Mouse (Mus musculus) neural tube, embryonic 10.5 days (tissue): ENCODE data around the gene Gm13124.
"Not testable (repeated sequence)": the region's sequence is repeated elsewhere in the genome, so short reads cannot be mapped to it uniquely, and the experiment has no call there.

ENCODE experiments used
- DNase-seq: peaks from one replicate; pipeline ENCODE4 v3.0.0-alpha.2; 2017; ENCODE audit warnings: low spot score; ENCODE audit errors: extremely low spot score

Gene Gm13124

DNA sequence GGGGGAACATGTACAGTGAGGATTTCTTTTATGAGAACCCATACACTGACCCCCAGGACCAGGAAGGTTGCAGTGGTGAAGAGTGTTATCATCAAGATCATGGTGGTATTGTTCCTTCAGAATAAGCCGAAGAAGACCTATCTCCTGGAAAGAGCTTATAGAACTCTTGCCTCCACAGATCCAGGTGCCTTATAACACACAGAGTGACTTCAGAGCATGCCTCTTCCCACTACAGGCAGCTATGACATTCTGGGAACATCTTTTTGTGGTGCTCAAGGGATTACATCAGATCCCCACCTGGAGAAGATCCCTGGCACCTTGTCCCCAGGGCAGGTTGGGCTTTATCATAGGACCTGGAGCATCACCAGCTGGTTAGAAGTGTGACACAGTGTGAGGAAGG lies at the start of gene Gm13124:
Gm13124 (minus strand) TSS at position 101 of the 400 bp plus-strand sequence.
- DNase-seq: no peak

DNA sequence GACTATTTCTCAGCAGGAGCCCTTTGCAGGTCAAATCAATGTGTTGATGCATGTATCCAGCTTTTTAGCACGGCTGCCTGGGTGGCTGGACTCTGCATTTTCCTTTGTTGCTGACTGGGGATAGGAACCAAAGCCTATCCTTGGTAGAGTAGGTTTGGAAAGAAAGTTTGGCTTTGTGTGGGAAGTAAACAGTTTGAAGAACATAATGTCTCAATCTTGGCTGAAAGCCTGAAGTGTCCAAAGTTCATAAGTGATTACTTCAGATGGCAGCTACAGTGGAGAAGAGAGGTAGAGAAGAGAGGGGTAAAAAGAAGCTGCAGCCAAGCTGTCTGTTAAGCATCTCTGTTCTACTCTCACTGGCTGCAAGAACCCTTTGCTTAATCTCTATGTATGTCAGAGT lies 49.7 kb upstream of the Gm13124 start:
- no peak for DNase-seq

DNA sequence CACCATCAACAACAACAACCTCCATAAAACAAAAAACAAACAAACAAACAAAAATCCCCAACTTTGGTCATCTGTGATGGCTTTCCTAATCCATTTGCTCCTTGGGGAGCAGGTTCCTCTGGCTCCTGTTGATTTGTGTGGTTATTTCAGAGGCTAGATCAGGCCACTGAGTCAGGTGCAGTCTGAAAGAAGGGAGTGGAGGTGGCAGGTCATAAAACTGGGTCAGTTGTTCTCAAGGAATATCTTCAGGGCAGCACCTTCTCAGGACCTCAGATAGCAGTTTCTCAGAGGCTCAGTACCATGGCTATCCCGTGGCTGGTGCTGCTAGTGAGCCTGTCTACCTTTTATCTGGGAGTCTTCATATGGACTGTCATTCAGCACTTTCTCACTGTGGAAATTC lies 48.5 kb upstream of the Gm13124 start, which contains the start of gene Aadacl4:
Aadacl4 (plus strand) TSS at position 301 of the 400 bp plus-strand sequence.
- no peak for DNase-seq

GRCm38 (mm10) chr4:144592790-144593189 lies 27.9 kb upstream of the Gm13124 start:
- DNase-seq: no peak

GRCm38 (mm10) chr4:144586207-144586606 lies 21.3 kb upstream of the Gm13124 start:
- DNase-seq: not testable (repeated sequence)

GRCm38 (mm10) chr4:144567752-144568151 lies 2.8 kb upstream of the Gm13124 start:
- DNase-seq: no peak

GRCm38 (mm10) chr4:144561205-144561604 lies 3.7 kb downstream of the Gm13124 start:
- no peak for DNase-seq

DNA sequence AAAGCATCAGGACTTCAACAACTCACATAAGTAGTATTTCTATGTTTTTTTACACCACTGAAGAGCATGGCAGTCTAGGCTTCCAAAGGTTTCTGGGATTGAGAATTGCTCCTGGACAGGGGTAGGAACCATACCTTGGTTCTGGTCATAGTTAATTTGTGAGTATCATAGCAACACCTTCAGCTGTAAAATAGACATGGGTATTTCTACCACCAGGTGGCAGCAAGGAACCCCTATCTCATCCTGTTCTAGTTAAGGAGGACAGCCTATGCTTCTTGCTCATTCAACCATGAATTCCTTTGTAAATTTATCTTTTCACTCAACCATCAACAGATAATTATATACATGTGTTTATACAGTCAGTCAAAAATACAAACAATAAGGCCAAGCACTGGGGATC lies 5.1 kb downstream of the Gm13124 start:
- no peak for DNase-seq

GRCm38 (mm10) chr4:144551156-144551555 lies 13.8 kb downstream of the Gm13124 start:
- no peak for DNase-seq

DNA sequence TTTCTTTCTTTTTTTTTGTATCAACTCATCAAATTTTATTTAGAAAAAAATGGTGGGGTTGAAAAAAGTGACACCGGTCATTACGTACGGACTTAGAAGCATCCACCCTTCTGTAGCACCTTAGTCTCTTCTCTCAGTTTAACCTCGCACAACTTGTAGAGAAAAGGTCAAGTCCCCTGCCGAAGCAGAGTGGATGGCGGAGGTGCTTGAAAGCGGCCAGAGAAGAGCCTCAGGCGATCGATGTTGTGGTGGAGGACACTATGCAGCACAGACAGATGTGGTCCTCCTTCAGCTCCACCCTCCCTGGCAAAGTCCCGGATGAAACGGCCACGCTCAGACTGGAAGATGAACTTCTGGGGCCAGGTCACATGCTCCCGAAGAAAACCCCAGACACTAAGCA lies 19.6 kb downstream of the Gm13124 start:
- DNase-seq: not testable (repeated sequence)

GRCm38 (mm10) chr4:144544689-144545088 lies 20.2 kb downstream of the Gm13124 start:
- DNase-seq: no peak

DNA sequence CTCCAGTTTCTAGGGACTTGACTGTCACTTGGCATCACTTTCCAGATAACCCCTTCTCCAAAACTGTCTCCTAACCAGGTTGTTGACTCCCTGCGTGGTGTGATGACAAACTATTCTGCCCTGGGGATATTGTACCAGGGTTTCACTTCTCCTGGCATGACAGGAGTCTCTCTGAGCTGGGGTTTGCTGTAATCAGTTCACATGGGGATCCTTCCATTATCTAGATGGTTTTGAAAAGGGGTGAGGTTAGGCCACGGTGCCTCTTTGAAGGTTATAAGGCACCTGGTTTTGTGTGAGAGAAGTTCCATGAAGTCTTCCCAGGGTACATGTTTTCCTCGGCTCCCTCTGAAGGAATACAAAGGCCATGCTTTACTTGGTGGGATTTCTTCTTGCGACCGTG lies 45.4 kb downstream of the Gm13124 start, which contains the start of gene 9430007A20Rik:
9430007A20Rik (plus strand) TSS at position 301 of the 400 bp plus-strand sequence.
- DNase-seq: no peak

DNA sequence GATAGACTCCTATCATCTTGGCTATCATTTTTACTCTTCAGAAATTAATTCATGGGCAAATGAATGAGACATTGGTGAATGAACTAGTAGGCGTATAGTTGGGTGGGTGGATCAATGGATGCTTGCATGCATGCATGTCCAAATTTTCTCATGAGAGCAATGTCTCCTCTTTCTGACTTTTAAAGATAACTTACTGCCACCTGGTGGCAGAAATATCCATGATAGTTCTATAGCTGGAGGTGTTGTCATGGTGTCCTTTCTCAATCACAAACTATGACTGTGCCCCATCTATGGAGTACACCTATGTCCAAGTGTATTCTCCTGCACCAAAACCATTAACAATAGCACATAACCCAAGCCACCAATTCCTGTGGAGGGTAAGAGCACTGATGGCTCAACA lies 58.4 kb downstream of the Gm13124 start:
- no peak for DNase-seq
